Mouse (Mus musculus) intestine, embryonic 14.5 days (tissue): ENCODE measurements around the gene Kcnq1. TPM values are rescaled to one million over a fixed set of nuclear protein-coding genes. Genes with fewer than 3 reads are reported as not detected.
A peak's percentile ranks its signal among the peaks of the same experiment; 100 is the strongest.

Experiments used
- ATAC-seq: fragments of 200-750 bp; cut with Nextera tagmentation; replicated peaks from 2 replicates; pipeline ENCODE4 v1.8.0; 2017; ENCODE audit warnings: low read depth, moderate number of reproducible peaks, moderate TSS enrichment, moderate library complexity; ENCODE audit not compliant: low FRiP score, low TSS enrichment
- DNase-seq: peaks from one replicate; pipeline ENCODE4 v3.0.0-alpha.2; 2018; ENCODE audit warnings: low spot score
- H3K27ac ChIP-seq: fragments of 300-500 bp; sonication (generic); 2 replicates; pipeline ENCODE4 v1.5.1; 2014; ENCODE audit warnings: low read depth, mild to moderate bottlenecking, control low read depth
- H3K27me3 ChIP-seq: fragments of 300-500 bp; sonication (generic); replicated peaks from 2 replicates; pipeline ENCODE4 v1.6.1; 2014; ENCODE audit warnings: low read length, control low read depth; ENCODE audit not compliant: control insufficient read depth, insufficient read depth
- H3K36me3 ChIP-seq: fragments of 300-500 bp; sonication (generic); 2 replicates; pipeline ENCODE4 v1.6.1; 2014; ENCODE audit warnings: low read length, control low read depth; ENCODE audit not compliant: control insufficient read depth, insufficient read depth
- H3K4me1 ChIP-seq: fragments of 300-500 bp; sonication (generic); replicated peaks from 2 replicates; pipeline ENCODE4 v1.6.1; 2014; ENCODE audit warnings: low read length, control low read depth, mixed read lengths; ENCODE audit not compliant: control insufficient read depth, insufficient read depth
- H3K4me2 ChIP-seq: fragments of 300-500 bp; sonication (generic); 2 replicates; pipeline ENCODE4 v1.6.1; 2014; ENCODE audit warnings: low read length
- H3K4me3 ChIP-seq: fragments of 300-500 bp; sonication (generic); 2 replicates; pipeline ENCODE4 v1.5.1; 2014; ENCODE audit warnings: low read depth, low read length, control low read depth, mixed read lengths
- H3K9ac ChIP-seq: fragments of 300-500 bp; sonication (generic); 2 replicates; pipeline ENCODE4 v1.6.1; 2014; ENCODE audit warnings: mild to moderate bottlenecking, low read length
- H3K9me3 ChIP-seq: fragments of 300-500 bp; sonication (generic); 2 replicates; pipeline ENCODE4 v1.6.1; 2016; ENCODE audit warnings: low read length, control low read depth; ENCODE audit not compliant: control insufficient read depth
- WGBS: fragments of 180-500 bp; shearing (Covaris S2); extraction: QIAGEN DNeasy Blood & Tissue Kit; methylation state at CpG from one replicate; pipeline ENCODE4 v1.1.7; 2014; 5-methylcytosine and 5-hydroxymethylcytosine counted together
- polyA plus RNA-seq: library from polyadenylated mRNA; unstranded; fragments of >200 nt; fragmentation: Nextera tagmentation; extraction: Ambion mirVana; gene quantifications from 2 replicates; pipeline ENCODE4 v1.2.1, GENCODE M21; 2014

The Kcnq1 gene
- polyA plus RNA-seq, 1 experiment from 2014 or later, result 5.3 TPM

- peak overlapping the region; percentile 56 for H3K4me2 ChIP-seq
- no peaks in the 10 kb centered on the region for H3K27me3 ChIP-seq
- H3K4me1 ChIP-seq, result peaks cover 15% of the 10 kb centered on the region
- H3K4me3 ChIP-seq, result peak overlapping the region; percentile 46
- peaks cover 4% of the 10 kb centered on the region; the same call in 1 of the 2 replicates for H3K36me3 ChIP-seq
- ATAC-seq (no peak), DNase-seq (peak; percentile 74)
- H3K9me3 ChIP-seq, result peaks cover 20% of the 10 kb centered on the region
- H3K27ac ChIP-seq, result peak overlapping the region; percentile 58
- peak overlapping the region; percentile 60 for H3K9ac ChIP-seq
- 24% methylated on average over 100 of the region's 100 CpGs for WGBS
Observed at GRCm38 (mm10) chr7:143459332-143460211, 353.4 kb downstream of the Kcnq1 start.

- H3K27me3 ChIP-seq, result no peaks in the 10 kb centered on the region
- H3K9me3 ChIP-seq, result peaks cover 20% of the 10 kb centered on the region
- 35% methylated on average over 54 of the region's 60 CpGs for WGBS
- peak overlapping the region; percentile 46 for H3K4me3 ChIP-seq
- H3K27ac ChIP-seq, result peak overlapping the region; percentile 58
- H3K36me3 ChIP-seq, result peaks cover 4% of the 10 kb centered on the region; the same call in 1 of the 2 replicates
- H3K4me2 ChIP-seq, result peak overlapping the region; percentile 56
- no peak for ATAC-seq
- H3K9ac ChIP-seq, result peak overlapping the region; percentile 60
- DNase-seq, result no peak
- H3K4me1 ChIP-seq, result peaks cover 22% of the 10 kb centered on the region
Observed at GRCm38 (mm10) chr7:143460217-143460834, 354.2 kb downstream of the Kcnq1 start.

- peaks cover 4% of the 10 kb centered on the region; the same call in 1 of the 2 replicates for H3K36me3 ChIP-seq
- H3K9ac ChIP-seq, result peak within 1 kb of the TSS; percentile 60
- H3K4me1 ChIP-seq, result peaks cover 24% of the 10 kb centered on the region
- H3K27me3 ChIP-seq, result no peaks in the 10 kb centered on the region
- peak within 1 kb of the TSS; percentile 58 for H3K27ac ChIP-seq
- peak within 1 kb of the TSS; percentile 46 for H3K4me3 ChIP-seq
- DNase-seq (peak; percentile 91), ATAC-seq (peak; percentile 84)
- peak within 1 kb of the TSS; percentile 56 for H3K4me2 ChIP-seq
- H3K9me3 ChIP-seq, result peaks cover 20% of the 10 kb centered on the region
- WGBS, result 32% methylated on average over 41 of the region's 48 CpGs
Observed at GRCm38 (mm10) chr7:143460874-143461273, 354.7 kb downstream of the Kcnq1 start, which contains the start of gene Cdkn1c. Cdkn1c (minus strand) TSS chr7:143461050.

- 42% methylated on average over 26 of the region's 32 CpGs for WGBS
- H3K4me3 ChIP-seq, result peak overlapping the region; percentile 46
- H3K4me2 ChIP-seq, result peak overlapping the region; percentile 50
- ATAC-seq (peak; percentile 40), DNase-seq (peak; percentile 72)
- peaks cover 24% of the 10 kb centered on the region for H3K4me1 ChIP-seq
- H3K36me3 ChIP-seq, result peaks cover 4% of the 10 kb centered on the region; the same call in 1 of the 2 replicates
- H3K27me3 ChIP-seq, result no peaks in the 10 kb centered on the region
- no peak overlapping the region for H3K27ac ChIP-seq
- H3K9me3 ChIP-seq, result peaks cover 20% of the 10 kb centered on the region
- H3K9ac ChIP-seq, result peak overlapping the region; percentile 39; the same call in 1 of the 2 replicates
Observed at GRCm38 (mm10) chr7:143461294-143461870, 355.2 kb downstream of the Kcnq1 start.

GRCm38 (mm10) chr7:143461920-143462319, 355.8 kb downstream of the Kcnq1 start:
- Histone ChIP-seq H3K4me1 (peaks cover 24% of the 10 kb centered on the region), H3K4me3 (no peak overlapping the region), H3K4me2 (0 out of 2 replicates have a peak overlapping the region, but pooled peaks have one; percentile 50), H3K9me3 (peaks cover 20% of the 10 kb centered on the region), H3K9ac (no peak overlapping the region), H3K27me3 (no peaks in the 10 kb centered on the region), H3K27ac (no peak overlapping the region), H3K36me3 (peaks cover 4% of the 10 kb centered on the region; the same call in 1 of the 2 replicates)
- 42% methylated on average over 11 of the region's 11 CpGs for WGBS
- DNase-seq, result no peak
- no peak for ATAC-seq

GRCm38 (mm10) chr7:143462516-143462915, 356.4 kb downstream of the Kcnq1 start:
- Histone ChIP-seq H3K9me3 (peaks cover 20% of the 10 kb centered on the region), H3K4me2 (no peak overlapping the region), H3K27me3 (no peaks in the 10 kb centered on the region), H3K27ac (no peak overlapping the region), H3K4me1 (peaks cover 24% of the 10 kb centered on the region), H3K36me3 (peaks cover 4% of the 10 kb centered on the region; the same call in 1 of the 2 replicates), H3K4me3 (no peak overlapping the region), H3K9ac (no peak overlapping the region)
- 79% methylated on average over 5 of the region's 5 CpGs for WGBS
- DNase-seq (no peak), ATAC-seq (no peak)

GRCm38 (mm10) chr7:143463865-143464415, 357.8 kb downstream of the Kcnq1 start:
- peak overlapping the region; percentile 69 for H3K27ac ChIP-seq
- H3K9ac ChIP-seq, result no peak overlapping the region
- peaks cover 19% of the 10 kb centered on the region for H3K9me3 ChIP-seq
- peaks cover 28% of the 10 kb centered on the region for H3K4me1 ChIP-seq
- H3K4me2 ChIP-seq, result no peak overlapping the region
- DNase-seq (peak; percentile 93), ATAC-seq (no peak)
- no peaks in the 10 kb centered on the region for H3K36me3 ChIP-seq
- no peaks in the 10 kb centered on the region for H3K27me3 ChIP-seq
- no peak overlapping the region for H3K4me3 ChIP-seq
- 29% methylated on average over 11 of the region's 11 CpGs for WGBS
